Mouse (Mus musculus): ENCODE data around the gene Klhl8.

DNA sequence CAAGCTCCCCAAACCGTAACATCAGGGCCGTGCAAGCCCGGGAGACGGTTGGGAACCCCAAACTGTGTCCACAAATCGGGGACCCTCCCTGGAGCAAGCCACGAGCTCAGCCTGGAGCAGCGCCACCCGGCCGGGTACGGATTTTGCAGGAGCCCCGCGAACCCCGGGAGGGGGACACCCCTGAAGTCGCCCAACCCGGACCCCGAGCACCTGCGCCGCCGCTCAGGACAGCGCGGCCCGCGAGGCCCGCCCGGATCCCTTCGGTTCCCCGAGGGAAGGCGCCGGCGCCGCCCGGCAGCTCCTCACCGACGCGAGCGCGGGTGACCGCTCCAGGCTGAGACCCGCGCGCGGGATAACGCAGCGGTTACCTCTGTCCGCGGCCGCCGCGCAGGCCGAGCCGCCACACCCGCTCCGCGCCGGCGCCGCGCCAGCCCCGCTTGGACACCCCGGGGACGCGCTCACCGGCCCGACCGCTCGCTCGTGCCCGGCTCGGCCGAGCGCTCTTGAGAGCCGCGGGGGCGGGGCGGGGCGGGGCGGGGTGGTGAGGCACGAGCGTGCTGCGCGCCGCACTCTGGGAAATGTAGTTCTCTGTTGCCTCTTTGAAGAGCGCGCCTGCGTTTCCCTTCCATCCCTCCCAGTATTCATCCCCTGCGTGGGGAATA is at the start of gene Klhl8:
- no peak for TF ChIP-seq POLR2A (IDR thresholded peaks at IDR 0.05; ENCODE audit: borderline replicate concordance, extremely low read depth, low read depth, low read length)
- TF ChIP-seq CTCF (IDR thresholded peaks at IDR 0.05; ENCODE audit: insufficient read depth, low read length), result no peak

Data from lung, adult 2 months (tissue).